Mouse (Mus musculus): ENCODE measurements at regions not wholly inside any gene's neighbourhood (a gene's known extent, or its start where the extent isn't known, plus 50 kb on each side); places are given as distances from the start of the nearest gene placed in this dataset.

- WGBS: 46% methylated on average over 4 of the region's 4 CpGs
- ATAC-seq (ENCODE audit: insufficient number of reproducible peaks, low FRiP score, low TSS enrichment, low read depth): no peak
- no peaks in the 10 kb centered on the region for H3K4me1 ChIP-seq
Measured at GRCm38 (mm10) chr2:110426881-110427280, 63.9 kb upstream of the Fibin start.

DNA sequence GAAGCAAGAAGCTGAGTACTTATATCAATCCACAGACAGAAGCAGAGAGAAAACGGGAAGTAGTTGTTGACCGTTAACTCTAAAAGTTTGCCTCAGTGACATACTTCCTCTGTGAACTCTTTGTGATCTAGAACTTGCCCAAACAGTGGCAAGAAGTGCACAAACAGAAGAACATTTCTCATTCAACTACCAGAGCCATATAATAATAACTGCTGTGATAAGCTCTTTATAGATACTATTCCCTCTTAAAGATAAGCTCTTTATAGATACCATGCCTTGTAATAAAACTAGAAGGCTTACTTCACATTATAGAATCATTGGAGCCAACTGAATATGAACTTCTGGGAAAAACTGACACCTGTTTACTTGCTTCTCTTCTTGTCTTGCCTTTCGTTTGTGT lies 89.7 kb upstream of the Fibin start:
- Histone ChIP-seq H3K27ac (no peak overlapping the region), H3K36me3 (no peaks in the 10 kb centered on the region), H3K4me1 (no peaks in the 10 kb centered on the region), H3K9me3 (no peaks in the 10 kb centered on the region), H3K4me2 (no peak overlapping the region), H3K9ac (no peak overlapping the region), H3K4me3 (no peak overlapping the region), H3K27me3 (no peaks in the 10 kb centered on the region)
- ATAC-seq (ENCODE audit: insufficient number of reproducible peaks, low FRiP score, low TSS enrichment, low read depth): no peak
- 89% methylated on average over 3 of the region's 3 CpGs for WGBS

More at GRCm38 (mm10) chr2:110426881-110427280, 63.9 kb upstream of the Fibin start:
- H3K4me3 ChIP-seq: no peak overlapping the region
- H3K27ac ChIP-seq: no peak overlapping the region
- no peaks in the 10 kb centered on the region for H3K27me3 ChIP-seq
- no peak overlapping the region for H3K4me2 ChIP-seq
- no peak overlapping the region for H3K9ac ChIP-seq
- no peaks in the 10 kb centered on the region for H3K9me3 ChIP-seq
- no peaks in the 10 kb centered on the region for H3K36me3 ChIP-seq

GRCm38 (mm10) chr2:110472307-110472995 lies 109.5 kb upstream of the Fibin start:
- Histone ChIP-seq H3K9ac (no peak overlapping the region), H3K36me3 (no peaks in the 10 kb centered on the region), H3K4me1 (no peaks in the 10 kb centered on the region), H3K4me2 (no peak overlapping the region), H3K4me3 (no peak overlapping the region), H3K27ac (no peak overlapping the region), H3K9me3 (no peaks in the 10 kb centered on the region), H3K27me3 (no peaks in the 10 kb centered on the region)
- ATAC-seq (ENCODE audit: insufficient number of reproducible peaks, low FRiP score, low TSS enrichment, low read depth): no peak
- 59% methylated on average over 3 of the region's 3 CpGs for WGBS

GRCm38 (mm10) chr2:110476591-110476990 lies 113.6 kb upstream of the Fibin start:
- H3K4me1 ChIP-seq: no peaks in the 10 kb centered on the region
- H3K4me2 ChIP-seq: no peak overlapping the region
- no peak for ATAC-seq (ENCODE audit: insufficient number of reproducible peaks, low FRiP score, low TSS enrichment, low read depth)
- H3K9me3 ChIP-seq: no peaks in the 10 kb centered on the region
- WGBS: 32% methylated on average over 5 of the region's 5 CpGs
- no peak overlapping the region for H3K27ac ChIP-seq
- no peaks in the 10 kb centered on the region for H3K36me3 ChIP-seq
- H3K27me3 ChIP-seq: no peaks in the 10 kb centered on the region
- H3K4me3 ChIP-seq: no peak overlapping the region
- no peak overlapping the region for H3K9ac ChIP-seq

DNA sequence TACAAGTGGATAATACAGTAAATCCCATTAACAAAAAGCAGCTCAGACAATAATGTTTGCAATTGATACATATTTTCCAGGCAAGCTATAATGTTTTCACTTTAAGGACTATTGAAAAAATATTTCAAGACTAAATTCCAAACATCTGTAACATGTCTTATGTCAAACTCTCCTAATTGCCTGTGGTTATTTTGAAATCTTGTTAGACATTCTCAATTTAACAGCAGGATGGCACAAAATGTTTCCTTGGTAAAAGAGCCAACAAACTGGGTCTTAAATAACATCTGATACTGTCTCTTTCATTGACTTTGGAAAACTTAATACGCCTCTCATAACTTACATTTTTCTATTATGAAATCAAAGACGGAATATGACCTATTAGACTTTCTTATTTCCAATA lies 115.8 kb upstream of the Slc5a12 start:
- no peaks in the 10 kb centered on the region for H3K36me3 ChIP-seq
- 0 out of 2 replicates have a peak, but pooled peaks cover 2% of the 10 kb centered on the region for H3K4me1 ChIP-seq
- no peak overlapping the region for H3K9ac ChIP-seq
- 74% methylated on average over 2 of the region's 2 CpGs for WGBS
- no peak overlapping the region for H3K27ac ChIP-seq
- H3K9me3 ChIP-seq: no peaks in the 10 kb centered on the region
- H3K27me3 ChIP-seq: no peaks in the 10 kb centered on the region
- H3K4me2 ChIP-seq: no peak overlapping the region
- no peak overlapping the region for H3K4me3 ChIP-seq
- no peak for ATAC-seq (ENCODE audit: insufficient number of reproducible peaks, low FRiP score, low TSS enrichment, low read depth)

DNA sequence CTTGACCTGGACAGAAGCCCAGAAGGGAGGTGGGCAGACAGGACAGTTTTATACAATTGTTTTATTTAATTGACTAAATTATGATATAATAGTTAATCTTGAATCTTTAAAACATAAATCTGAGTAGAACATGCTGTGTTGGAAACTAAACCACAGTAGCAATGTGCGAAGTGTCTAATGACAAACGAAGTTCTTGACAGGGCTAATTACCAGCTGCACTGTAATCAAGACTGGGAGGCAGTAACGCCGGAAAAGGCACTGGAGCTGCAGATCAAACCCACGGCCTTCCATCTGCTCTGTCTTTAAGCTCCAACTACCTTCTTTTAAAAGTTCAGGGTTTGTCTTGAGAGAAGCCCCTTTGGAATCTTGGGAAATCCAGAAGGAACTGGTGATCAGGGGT lies 110.9 kb upstream of the Slc5a12 start:
- Histone ChIP-seq H3K27ac (peak overlapping the region; percentile 83), H3K4me3 (no peak overlapping the region), H3K27me3 (no peaks in the 10 kb centered on the region), H3K4me2 (no peak overlapping the region), H3K36me3 (no peaks in the 10 kb centered on the region), H3K4me1 (peaks cover 8% of the 10 kb centered on the region; the same call in 1 of the 2 replicates), H3K9ac (no peak overlapping the region), H3K9me3 (no peaks in the 10 kb centered on the region)
- WGBS: 20% methylated on average over 5 of the region's 5 CpGs
- no peak for ATAC-seq (ENCODE audit: insufficient number of reproducible peaks, low FRiP score, low TSS enrichment, low read depth)

DNA sequence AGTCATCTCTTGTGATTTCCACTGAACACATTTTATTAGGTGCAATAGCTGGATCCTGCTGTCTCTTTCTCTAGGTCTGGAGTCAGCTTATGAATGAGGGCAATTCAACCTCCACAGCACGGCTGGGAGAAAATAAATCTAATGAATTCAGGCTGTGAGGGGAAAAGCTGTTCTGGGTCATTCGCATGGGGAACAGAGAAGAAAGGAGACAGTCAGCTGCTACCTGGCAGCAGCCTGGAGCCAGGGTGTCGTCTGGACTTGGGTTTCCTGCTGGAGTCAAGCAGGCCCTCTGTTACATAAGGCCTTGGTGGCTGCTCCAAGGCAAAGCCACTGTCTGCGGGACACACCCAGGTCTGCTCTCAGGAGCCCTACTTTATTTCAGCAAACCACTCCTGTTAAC lies 110.4 kb upstream of the Slc5a12 start:
- H3K4me1 ChIP-seq: peaks cover 8% of the 10 kb centered on the region; the same call in 1 of the 2 replicates
- ATAC-seq (ENCODE audit: insufficient number of reproducible peaks, low FRiP score, low TSS enrichment, low read depth): peak; percentile 92
- no peak overlapping the region for H3K4me2 ChIP-seq
- no peaks in the 10 kb centered on the region for H3K9me3 ChIP-seq
- H3K27me3 ChIP-seq: no peaks in the 10 kb centered on the region
- 17% methylated on average over 4 of the region's 4 CpGs for WGBS
- no peak overlapping the region for H3K4me3 ChIP-seq
- H3K27ac ChIP-seq: peak overlapping the region; percentile 83
- H3K9ac ChIP-seq: no peak overlapping the region
- no peaks in the 10 kb centered on the region for H3K36me3 ChIP-seq

DNA sequence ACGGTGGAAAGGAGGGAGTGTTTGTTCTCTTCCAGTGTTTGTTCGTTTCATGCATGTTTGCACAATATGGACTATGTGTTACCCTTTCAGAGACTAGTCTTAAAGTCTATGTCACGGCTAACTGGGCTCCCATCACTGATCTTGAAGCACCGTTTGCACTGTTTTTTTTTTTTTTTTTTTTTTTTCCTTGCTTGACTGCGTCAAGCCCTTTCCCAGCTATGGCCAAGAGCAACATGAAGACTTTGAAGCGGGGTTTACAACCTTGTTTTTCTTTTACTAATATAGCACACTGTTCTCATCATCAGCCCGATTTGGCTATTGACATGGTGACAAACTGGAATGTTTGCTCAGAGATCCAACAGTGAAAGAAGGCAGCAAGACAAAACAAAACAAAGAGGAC lies 109.1 kb upstream of the Slc5a12 start:
- H3K27ac ChIP-seq: no peak overlapping the region

GRCm38 (mm10) chr2:110501786-110502185 lies 95.3 kb upstream of the Slc5a12 start:
- WGBS: 77% methylated on average over 2 of the region's 2 CpGs
- Histone ChIP-seq H3K9ac (no peak overlapping the region), H3K36me3 (no peaks in the 10 kb centered on the region), H3K4me1 (no peaks in the 10 kb centered on the region), H3K4me2 (no peak overlapping the region), H3K27ac (no peak overlapping the region), H3K4me3 (no peak overlapping the region), H3K9me3 (no peaks in the 10 kb centered on the region), H3K27me3 (no peaks in the 10 kb centered on the region)
- no peak for ATAC-seq (ENCODE audit: insufficient number of reproducible peaks, low FRiP score, low TSS enrichment, low read depth)

More for the DNA sequence above, 109.1 kb upstream of the Slc5a12 start:
- H3K9me3 ChIP-seq: no peaks in the 10 kb centered on the region
- no peak overlapping the region for H3K4me3 ChIP-seq
- H3K4me2 ChIP-seq: no peak overlapping the region
- H3K36me3 ChIP-seq: no peaks in the 10 kb centered on the region
- peaks cover 8% of the 10 kb centered on the region; the same call in 1 of the 2 replicates for H3K4me1 ChIP-seq
- no peak overlapping the region for H3K9ac ChIP-seq
- no peaks in the 10 kb centered on the region for H3K27me3 ChIP-seq
- ATAC-seq (ENCODE audit: insufficient number of reproducible peaks, low FRiP score, low TSS enrichment, low read depth): no peak
- 62% methylated on average over 7 of the region's 7 CpGs for WGBS

DNA sequence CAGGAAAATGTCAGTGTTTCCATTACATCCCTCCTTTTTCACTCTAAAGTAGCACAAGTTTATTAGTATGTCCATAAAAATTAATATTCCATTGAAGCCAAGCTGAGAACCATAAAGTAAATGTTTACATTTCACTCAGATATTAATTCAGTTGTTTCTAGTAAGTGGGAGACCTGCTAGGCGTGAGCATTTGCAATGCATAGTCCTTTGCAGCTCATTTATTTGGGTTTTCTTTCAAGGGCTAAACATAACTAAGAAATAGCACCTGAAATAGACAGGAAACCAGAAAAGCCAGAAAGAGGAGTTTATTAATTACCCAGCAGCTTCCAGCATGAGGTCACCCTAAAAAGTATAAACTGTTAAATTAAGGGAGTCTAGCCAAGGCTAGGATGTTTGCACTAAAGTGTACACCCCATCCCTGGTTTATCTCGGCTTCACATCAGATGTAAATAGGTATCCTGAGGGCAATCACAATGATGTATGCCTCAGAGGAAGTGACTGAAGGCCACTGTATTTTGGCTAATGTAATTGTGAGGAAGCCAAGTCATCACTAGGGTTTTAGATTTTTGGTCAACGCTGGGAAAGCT lies 88.8 kb upstream of the Slc5a12 start:
- H3K4me2 ChIP-seq: no peak overlapping the region
- ATAC-seq (ENCODE audit: insufficient number of reproducible peaks, low FRiP score, low TSS enrichment, low read depth): no peak
- 55% methylated on average over 3 of the region's 3 CpGs for WGBS

GRCm38 (mm10) chr2:110523173-110523803 lies 73.8 kb upstream of the Slc5a12 start:
- H3K4me3 ChIP-seq: no peak overlapping the region
- H3K9me3 ChIP-seq: no peaks in the 10 kb centered on the region
- H3K4me1 ChIP-seq: no peaks in the 10 kb centered on the region
- H3K27ac ChIP-seq: no peak overlapping the region
- H3K9ac ChIP-seq: no peak overlapping the region
- H3K27me3 ChIP-seq: no peaks in the 10 kb centered on the region
- ATAC-seq (ENCODE audit: insufficient number of reproducible peaks, low FRiP score, low TSS enrichment, low read depth): no peak
- H3K4me2 ChIP-seq: no peak overlapping the region
- H3K36me3 ChIP-seq: no peaks in the 10 kb centered on the region
- WGBS: 31% methylated on average over 7 of the region's 7 CpGs

More for the DNA sequence above, 88.8 kb upstream of the Slc5a12 start:
- Histone ChIP-seq H3K36me3 (no peaks in the 10 kb centered on the region), H3K27me3 (no peaks in the 10 kb centered on the region), H3K27ac (no peak overlapping the region), H3K9me3 (no peaks in the 10 kb centered on the region), H3K4me1 (no peaks in the 10 kb centered on the region), H3K4me3 (no peak overlapping the region), H3K9ac (no peak overlapping the region)

- H3K27me3 ChIP-seq: no peaks in the 10 kb centered on the region
- H3K9ac ChIP-seq: no peak overlapping the region
- WGBS: 36% methylated on average over 3 of the region's 3 CpGs
- no peak overlapping the region for H3K4me2 ChIP-seq
- ATAC-seq (ENCODE audit: insufficient number of reproducible peaks, low FRiP score, low TSS enrichment, low read depth): no peak
- H3K27ac ChIP-seq: no peak overlapping the region
- H3K4me1 ChIP-seq: no peaks in the 10 kb centered on the region
- H3K4me3 ChIP-seq: no peak overlapping the region
- no peaks in the 10 kb centered on the region for H3K9me3 ChIP-seq
- H3K36me3 ChIP-seq: no peaks in the 10 kb centered on the region
Measured at GRCm38 (mm10) chr2:110528191-110528590, 68.9 kb upstream of the Slc5a12 start.

Data from limb, embryonic 15.5 days (tissue).